Mouse (Mus musculus) ES-E14 (cell line): Measurements from ENCODE around the gene Slc25a12.

Source experiments
- CHD2 ChIP-seq: IDR thresholded peaks from 2 replicates; pipeline ENCODE4 v1.6.1; 2014; ENCODE audit warnings: mild to moderate bottlenecking, low read depth, low read length, inconsistent platforms
- ZC3H11A ChIP-seq: IDR thresholded peaks from 2 replicates; pipeline ENCODE4 v1.6.1; 2012; ENCODE audit warnings: low read depth, mild to moderate bottlenecking, inconsistent platforms, low read length, borderline replicate concordance
- ZNF384 ChIP-seq: IDR thresholded peaks from 2 replicates; pipeline ENCODE4 v1.6.1; 2012; ENCODE audit warnings: low read depth, low read length, inconsistent platforms

DNA sequence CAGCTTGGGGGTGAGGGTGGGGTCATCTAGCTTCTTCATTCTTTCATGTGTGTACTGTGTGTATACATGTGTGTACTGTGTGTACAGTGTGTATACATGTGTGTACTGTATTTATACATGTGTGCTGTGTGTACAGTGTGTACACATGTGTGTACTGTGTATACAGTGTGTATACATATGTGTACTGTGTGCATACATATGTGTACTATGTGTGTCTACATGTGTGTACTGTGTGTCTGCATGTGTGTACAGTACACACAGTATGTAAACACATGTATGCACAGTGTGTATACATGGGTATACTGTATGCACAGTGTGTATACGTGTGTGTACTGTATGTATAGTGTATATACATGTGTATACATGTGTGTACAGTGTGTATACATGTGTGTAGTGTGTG lies 85.6 kb downstream of the Slc25a12 start:
- TF ChIP-seq CHD2: no peak
- no peak for TF ChIP-seq ZC3H11A
- TF ChIP-seq ZNF384: no peak
